Mouse (Mus musculus): ENCODE results near the gene Tex13c1. TPM values are rescaled to one million over a fixed set of nuclear protein-coding genes. Genes with fewer than 3 reads are reported as not detected.

Tex13c1 gene
- total RNA-seq (2021), result not detected
- long read RNA-seq, result 0 reads

- no peak for DNase-seq (ENCODE audit: low spot score in 2 of 2)
Measured at GRCm38 (mm10) chrX:43590860-43591259, at the start of gene Tex13c1. Tex13c1 (plus strand) TSS chrX:43591160.

Other genes starting within 250 kb of the Tex13c1 start
- 10 to 100 TPM; 52.8 to 55.9 TPM for gene Tenm1, start 162.0 kb upstream of the Tex13c1 start, total RNA-seq (2021)

Measured in layer of hippocampus, postnatal 10 days (tissue).